Mouse (Mus musculus): ENCODE measurements around the gene Rab11fip3. TPM values are rescaled to one million over a fixed set of nuclear protein-coding genes. Genes with fewer than 3 reads are reported as not detected.

The Rab11fip3 gene
- polyA plus RNA-seq, 2 experiments = 1.4 to 2.1 TPM

- peaks cover 10% of the 10 kb centered on the region; the same call in 1 of the 2 replicates for H3K36me3 ChIP-seq (replicated peaks; ENCODE audit: control insufficient read depth, insufficient read depth, low read depth)
- no peaks in the 10 kb centered on the region for H3K9me3 ChIP-seq (ENCODE audit: control insufficient read depth, low read length)
- H3K27me3 ChIP-seq (ENCODE audit: control insufficient read depth, insufficient read depth, low read length) = no peaks in the 10 kb centered on the region
- H3K4me1 ChIP-seq (replicated peaks; ENCODE audit: control insufficient read depth in 2 of 2, insufficient read depth in 2 of 2, low read length in 1 of 2) = peaks cover 30 to 31% of the 10 kb centered on the region in 2 experiments
- ATAC-seq (ENCODE audit: insufficient read depth) (no peak), DNase-seq (ENCODE audit: low read depth in 3 of 3, low spot score in 3 of 3) (no peak)
- peak overlapping the region; percentile 82 for H3K9ac ChIP-seq (replicated peaks)
- TF ChIP-seq CTCF (IDR thresholded peaks at IDR 0.05; ENCODE audit: low read depth) (no peak), EP300 (IDR thresholded peaks at IDR 0.05; ENCODE audit: low read depth) (no peak)
- H3K4me3 ChIP-seq (ENCODE audit: insufficient read depth in 1 of 2, low read depth in 2 of 2, low read length in 2 of 2) = peak overlapping the region; percentile 51 to 54
- H3K4me2 ChIP-seq (ENCODE audit: low read depth) = peak overlapping the region; percentile 73
- WGBS (ENCODE audit: insufficient replicate concordance) = 83% methylated on average over 7 of the region's 7 CpGs
- H3K27ac ChIP-seq = peak overlapping the region; percentile 85
Measured at GRCm38 (mm10) chr17:25962413-25962905, 106.9 kb downstream of the Rab11fip3 start.

- H3K27ac ChIP-seq = peak overlapping the region; percentile 91
- H3K4me3 ChIP-seq (ENCODE audit: insufficient read depth in 1 of 2, low read depth in 2 of 2, low read length in 2 of 2) = peak overlapping the region; percentile 51 to 54
- TF ChIP-seq EP300 (IDR thresholded peaks at IDR 0.05; ENCODE audit: low read depth) (peak; percentile 97), CTCF (IDR thresholded peaks at IDR 0.05; ENCODE audit: low read depth) (no peak; the same call in 1 of the 2 replicates)
- H3K9me3 ChIP-seq (ENCODE audit: control insufficient read depth, low read length) = no peaks in the 10 kb centered on the region
- peak overlapping the region; percentile 82 for H3K9ac ChIP-seq (replicated peaks)
- peaks cover 10% of the 10 kb centered on the region; the same call in 1 of the 2 replicates for H3K36me3 ChIP-seq (replicated peaks; ENCODE audit: control insufficient read depth, insufficient read depth, low read depth)
- peak; percentile 87 to 90 (median 88) for DNase-seq (ENCODE audit: low read depth in 3 of 3, low spot score in 3 of 3)
- H3K27me3 ChIP-seq (ENCODE audit: control insufficient read depth, insufficient read depth, low read length) = no peaks in the 10 kb centered on the region
- ATAC-seq (ENCODE audit: insufficient read depth) = peak; percentile 97
- H3K4me2 ChIP-seq (ENCODE audit: low read depth) = peak overlapping the region; percentile 73
- WGBS (ENCODE audit: insufficient replicate concordance) = 27% methylated on average over 5 of the region's 5 CpGs
- H3K4me1 ChIP-seq (replicated peaks; ENCODE audit: control insufficient read depth in 2 of 2, insufficient read depth in 2 of 2, low read length in 1 of 2) = peaks cover 30 to 31% of the 10 kb centered on the region in 2 experiments
Measured at GRCm38 (mm10) chr17:25961566-25961965, 107.8 kb downstream of the Rab11fip3 start.

GRCm38 (mm10) chr17:25959630-25960467 lies 109.5 kb downstream of the Rab11fip3 start:
- ATAC-seq (ENCODE audit: insufficient read depth) = no peak
- Histone ChIP-seq H3K27me3 (ENCODE audit: control insufficient read depth, insufficient read depth, low read length) (no peaks in the 10 kb centered on the region), H3K27ac (peak overlapping the region; percentile 91), H3K36me3 (replicated peaks; ENCODE audit: control insufficient read depth, insufficient read depth, low read depth) (peaks cover 10% of the 10 kb centered on the region; the same call in 1 of the 2 replicates), H3K4me3 (ENCODE audit: insufficient read depth in 1 of 2, low read depth in 2 of 2, low read length in 2 of 2) (no peak overlapping the region), H3K4me2 (ENCODE audit: low read depth) (no peak overlapping the region), H3K9me3 (ENCODE audit: control insufficient read depth, low read length) (no peaks in the 10 kb centered on the region), H3K9ac (replicated peaks) (no peak overlapping the region), H3K4me1 (replicated peaks; ENCODE audit: control insufficient read depth in 2 of 2, insufficient read depth in 2 of 2, low read length in 1 of 2) (peaks cover 30 to 31% of the 10 kb centered on the region in 2 experiments)
- WGBS (ENCODE audit: insufficient replicate concordance) = 89% methylated on average over 23 of the region's 23 CpGs
- DNase-seq (ENCODE audit: low read depth in 3 of 3, low spot score in 3 of 3) = no peak
- TF ChIP-seq CTCF (IDR thresholded peaks at IDR 0.05; ENCODE audit: low read depth) (no peak; the same call in 1 of the 2 replicates), EP300 (IDR thresholded peaks at IDR 0.05; ENCODE audit: low read depth) (no peak)

- no peak for DNase-seq (ENCODE audit: low read depth in 3 of 3, low spot score in 3 of 3)
- peak overlapping the region; percentile 18 for H3K27ac ChIP-seq
- H3K4me1 ChIP-seq (replicated peaks; ENCODE audit: control insufficient read depth in 2 of 2, insufficient read depth in 2 of 2, low read length in 1 of 2) = peaks cover 30 to 31% of the 10 kb centered on the region in 2 experiments
- 92% methylated on average over 11 of the region's 11 CpGs for WGBS (ENCODE audit: insufficient replicate concordance)
- H3K9ac ChIP-seq (replicated peaks) = no peak overlapping the region
- no peak for ATAC-seq (ENCODE audit: insufficient read depth)
- no peaks in the 10 kb centered on the region for H3K9me3 ChIP-seq (ENCODE audit: control insufficient read depth, low read length)
- H3K4me3 ChIP-seq (ENCODE audit: insufficient read depth in 1 of 2, low read depth in 2 of 2, low read length in 2 of 2) = no peak overlapping the region
- peaks cover 9% of the 10 kb centered on the region; the same call in 1 of the 2 replicates for H3K36me3 ChIP-seq (replicated peaks; ENCODE audit: control insufficient read depth, insufficient read depth, low read depth)
- peaks cover 3% of the 10 kb centered on the region; the same call in 1 of the 2 replicates for H3K27me3 ChIP-seq (ENCODE audit: control insufficient read depth, insufficient read depth, low read length)
- no peak overlapping the region for H3K4me2 ChIP-seq (ENCODE audit: low read depth)
- TF ChIP-seq CTCF (IDR thresholded peaks at IDR 0.05; ENCODE audit: low read depth) (no peak), EP300 (IDR thresholded peaks at IDR 0.05; ENCODE audit: low read depth) (no peak)
Measured at GRCm38 (mm10) chr17:25958771-25959494, 110.4 kb downstream of the Rab11fip3 start.
